Mouse (Mus musculus) hindbrain, embryonic 14.5 days (tissue): ENCODE measurements around the gene C8a. TPM values are rescaled to one million over a fixed set of nuclear protein-coding genes. Genes with fewer than 3 reads are reported as not detected.

ENCODE experiments used
- ATAC-seq: fragments of 200-750 bp; cut with Nextera tagmentation; 2 replicates; pipeline ENCODE4 v1.8.0; 2017; ENCODE audit warnings: moderate number of reproducible peaks, mild to moderate bottlenecking, moderate TSS enrichment, moderate library complexity; ENCODE audit not compliant: low FRiP score
- DNase-seq: peaks from one replicate; pipeline ENCODE4 v3.0.0-alpha.2; 2015; ENCODE audit warnings: low spot score
- H3K27ac ChIP-seq: fragments of 300-500 bp; sonication (generic); 2 replicates; pipeline ENCODE4 v1.5.1; 2014; ENCODE audit warnings: mild to moderate bottlenecking, moderate library complexity
- H3K27me3 ChIP-seq: fragments of 300-500 bp; sonication (generic); 2 replicates; pipeline ENCODE4 v1.6.1; 2014; ENCODE audit warnings: mild to moderate bottlenecking, low read length, mixed read lengths; ENCODE audit not compliant: control insufficient read depth, insufficient read depth
- H3K36me3 ChIP-seq: fragments of 300-500 bp; sonication (generic); replicated peaks from 2 replicates; pipeline ENCODE4 v1.6.1; 2014; ENCODE audit not compliant: control insufficient read depth, insufficient read depth
- H3K4me1 ChIP-seq: fragments of 300-500 bp; sonication (generic); replicated peaks from 2 replicates; pipeline ENCODE4 v1.6.1; 2014; ENCODE audit warnings: antibody characterized with exemption, low read length, mixed read lengths; ENCODE audit not compliant: control insufficient read depth, insufficient read depth
- H3K4me2 ChIP-seq: fragments of 300-500 bp; sonication (generic); replicated peaks from 2 replicates; pipeline ENCODE4 v1.6.1; 2014; ENCODE audit warnings: mild to moderate bottlenecking, moderate library complexity
- H3K4me3 ChIP-seq: fragments of 300-500 bp; sonication (generic); replicated peaks from 2 replicates; pipeline ENCODE4 v1.5.1; 2014; ENCODE audit warnings: mild to moderate bottlenecking, low read length
- H3K9ac ChIP-seq: fragments of 300-500 bp; sonication (generic); 2 replicates; pipeline ENCODE4 v1.6.1; 2014
- H3K9me3 ChIP-seq: fragments of 300-500 bp; sonication (generic); 2 replicates; pipeline ENCODE4 v1.6.1; 2016; ENCODE audit warnings: low read length; ENCODE audit not compliant: control insufficient read depth
- WGBS: fragments of 180-500 bp; shearing (Covaris S2); extraction: QIAGEN DNeasy Blood & Tissue Kit; methylation state at CpG from one replicate; pipeline ENCODE4 v1.1.7; 2014; 5-methylcytosine and 5-hydroxymethylcytosine counted together
- polyA plus RNA-seq: library from polyadenylated mRNA; unstranded; fragments of >200 nt; fragmentation: Nextera tagmentation; extraction: Ambion mirVana; gene quantifications from 2 replicates; pipeline ENCODE4 v1.2.1, GENCODE M21; 2014

The C8a gene
- polyA plus RNA-seq, 1 experiment from 2014 or later, result not detected

DNA sequence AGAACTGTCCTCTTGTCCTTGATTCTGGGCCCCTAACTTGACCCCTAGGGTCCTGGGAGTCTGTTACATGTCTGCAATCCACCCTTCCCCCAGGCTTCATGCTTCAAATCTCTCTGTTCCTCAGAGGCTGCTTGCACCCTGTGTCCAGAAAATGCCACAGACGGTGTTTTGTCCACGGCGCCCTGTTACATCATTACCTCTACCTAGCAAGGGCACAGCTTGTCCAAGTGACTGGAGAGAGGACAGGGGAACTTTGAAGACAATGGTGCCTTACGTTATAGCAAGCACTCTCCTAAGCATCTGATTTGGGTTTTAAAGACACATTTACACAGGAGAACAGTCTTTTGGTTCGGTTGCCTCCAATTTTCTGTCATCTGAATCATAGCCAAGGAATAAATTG lies 17.4 kb upstream of the C8a start:
- H3K27me3 ChIP-seq, result no peaks in the 10 kb centered on the region
- no peaks in the 10 kb centered on the region for H3K9me3 ChIP-seq
- WGBS, result 65% methylated on average over 5 of the region's 5 CpGs
- H3K4me3 ChIP-seq, result no peak overlapping the region
- H3K9ac ChIP-seq, result no peak overlapping the region
- no peak for DNase-seq
- peaks cover 14% of the 10 kb centered on the region for H3K4me1 ChIP-seq
- no peak overlapping the region for H3K27ac ChIP-seq
- H3K36me3 ChIP-seq, result no peaks in the 10 kb centered on the region
- no peak for ATAC-seq
- no peak overlapping the region for H3K4me2 ChIP-seq

DNA sequence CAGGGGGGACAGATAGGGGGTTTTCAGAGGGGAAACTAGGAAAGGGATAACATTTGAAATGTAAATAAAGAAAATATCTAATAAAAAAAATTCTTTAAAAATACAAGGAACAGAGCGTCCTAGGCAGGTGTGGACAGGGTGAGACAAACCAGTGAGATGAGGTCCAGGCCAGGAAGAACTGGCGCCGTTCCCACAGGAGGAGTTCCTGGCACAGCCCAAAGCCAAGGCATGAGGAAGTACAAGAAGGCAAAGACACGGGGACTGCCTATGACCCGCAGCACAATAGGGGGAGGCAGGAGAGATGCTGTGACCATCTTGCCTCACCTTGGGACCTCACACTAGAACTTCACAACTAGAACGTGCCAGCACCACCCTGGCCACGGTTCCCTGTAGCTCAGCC lies 15.5 kb upstream of the C8a start:
- WGBS, result 92% methylated on average over 7 of the region's 7 CpGs

DNA sequence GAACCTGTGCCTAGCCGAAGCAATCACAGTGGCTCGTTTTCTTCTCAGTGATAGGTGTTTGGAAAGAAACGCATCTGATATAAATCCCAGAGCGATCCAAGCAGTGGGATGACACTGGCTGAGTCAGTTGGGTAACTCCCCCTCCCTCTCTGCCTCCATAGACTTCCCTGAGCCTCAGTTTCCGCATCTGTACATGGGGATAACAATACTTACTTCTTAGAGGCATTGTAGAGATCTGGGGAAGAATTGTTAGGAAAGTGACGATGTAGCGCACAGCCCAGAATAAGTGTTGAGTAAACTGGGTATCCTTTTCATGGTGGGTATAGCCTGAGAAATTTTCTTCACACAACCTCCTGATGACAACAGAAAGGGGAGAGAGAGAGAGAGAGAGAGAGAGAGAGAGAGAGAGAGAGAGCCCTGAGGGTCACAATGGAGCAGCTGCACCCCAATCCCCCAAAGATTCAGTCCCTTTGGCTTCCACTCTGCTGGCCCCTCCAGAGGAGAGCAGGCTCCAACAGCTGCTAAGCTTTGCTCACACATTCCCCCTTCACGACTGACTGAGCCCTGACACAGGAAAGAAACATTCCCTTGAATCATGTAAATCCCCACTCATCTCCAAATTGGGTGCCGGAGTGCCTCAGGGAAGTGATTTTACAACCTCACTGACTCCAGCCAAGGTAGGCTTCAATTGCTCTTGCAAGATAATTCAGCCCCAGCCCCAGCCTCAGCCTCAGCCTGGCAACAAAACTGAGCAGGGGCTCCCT lies 12.5 kb upstream of the C8a start:
- no peak for ATAC-seq
- whole genome bisulfite sequencing, result 78% methylated on average over 9 of the region's 9 CpGs

More for the DNA sequence above, 15.5 kb upstream of the C8a start:
- ATAC-seq (no peak), DNase-seq (no peak)
- Histone ChIP-seq H3K36me3 (no peaks in the 10 kb centered on the region), H3K4me2 (no peak overlapping the region), H3K9ac (no peak overlapping the region), H3K27ac (no peak overlapping the region), H3K27me3 (no peaks in the 10 kb centered on the region), H3K4me1 (peaks cover 18% of the 10 kb centered on the region), H3K9me3 (no peaks in the 10 kb centered on the region), H3K4me3 (no peak overlapping the region)

DNA sequence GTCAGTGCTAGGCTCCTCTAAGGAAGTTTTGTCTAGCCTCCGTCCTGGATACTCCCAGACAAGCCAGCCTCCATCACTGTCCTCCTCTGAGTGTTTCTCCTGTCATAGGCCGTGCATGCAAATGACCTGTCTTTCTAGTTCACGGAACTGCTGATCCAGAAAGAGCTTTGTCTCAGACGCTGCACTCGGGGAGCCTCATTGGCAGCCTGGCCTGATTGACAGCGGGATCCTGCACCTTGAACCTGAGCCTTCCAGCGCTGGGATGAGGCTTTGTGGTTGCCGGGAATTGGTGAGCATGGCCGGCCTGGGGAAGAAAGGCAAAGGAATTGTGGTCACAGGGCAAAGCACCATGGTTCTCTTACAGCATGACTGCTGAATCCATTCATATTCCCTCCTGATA lies 11.3 kb upstream of the C8a start:
- H3K27ac ChIP-seq, result no peak overlapping the region
- H3K9ac ChIP-seq, result no peak overlapping the region
- H3K36me3 ChIP-seq, result no peaks in the 10 kb centered on the region
- no peak for DNase-seq
- no peak overlapping the region for H3K4me3 ChIP-seq
- WGBS, result 26% methylated on average over 9 of the region's 9 CpGs
- ATAC-seq, result no peak
- no peaks in the 10 kb centered on the region for H3K9me3 ChIP-seq
- H3K27me3 ChIP-seq, result no peaks in the 10 kb centered on the region
- H3K4me2 ChIP-seq, result no peak overlapping the region
- peaks cover 18% of the 10 kb centered on the region for H3K4me1 ChIP-seq

More for the DNA sequence above, 12.5 kb upstream of the C8a start:
- no peaks in the 10 kb centered on the region for H3K9me3 ChIP-seq
- no peak overlapping the region for H3K4me2 ChIP-seq
- H3K4me1 ChIP-seq, result peaks cover 18% of the 10 kb centered on the region
- no peak overlapping the region for H3K27ac ChIP-seq
- H3K36me3 ChIP-seq, result no peaks in the 10 kb centered on the region
- H3K9ac ChIP-seq, result no peak overlapping the region
- no peak for DNase-seq
- H3K27me3 ChIP-seq, result no peaks in the 10 kb centered on the region
- no peak overlapping the region for H3K4me3 ChIP-seq

DNA sequence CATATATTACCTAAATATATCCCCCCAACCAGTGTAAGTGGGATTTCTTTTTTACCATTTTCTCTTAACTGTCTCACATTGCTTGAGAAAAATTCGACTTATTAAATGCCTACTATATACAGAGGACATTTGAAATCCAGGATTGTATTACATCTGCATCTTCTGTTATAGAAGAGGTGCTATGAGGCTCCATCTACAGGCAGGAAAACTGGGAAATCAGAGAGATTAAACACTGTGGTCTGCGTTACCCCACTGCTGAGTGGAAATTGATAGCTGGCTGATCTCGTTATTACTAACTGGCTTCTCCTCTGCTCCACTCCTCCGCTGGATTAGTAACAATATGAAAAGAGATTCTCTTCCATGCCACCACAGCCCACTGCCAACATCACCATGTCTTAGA lies 366 bp downstream of the C8a start:
- no peak overlapping the region for H3K4me3 ChIP-seq
- WGBS, result 71% methylated on average over 4 of the region's 4 CpGs
- no peak overlapping the region for H3K27ac ChIP-seq
- no peak for ATAC-seq
- H3K9me3 ChIP-seq, result no peaks in the 10 kb centered on the region
- no peaks in the 10 kb centered on the region for H3K36me3 ChIP-seq
- H3K27me3 ChIP-seq, result no peaks in the 10 kb centered on the region
- DNase-seq, result no peak
- no peak overlapping the region for H3K9ac ChIP-seq
- no peak overlapping the region for H3K4me2 ChIP-seq
- no peaks in the 10 kb centered on the region for H3K4me1 ChIP-seq

DNA sequence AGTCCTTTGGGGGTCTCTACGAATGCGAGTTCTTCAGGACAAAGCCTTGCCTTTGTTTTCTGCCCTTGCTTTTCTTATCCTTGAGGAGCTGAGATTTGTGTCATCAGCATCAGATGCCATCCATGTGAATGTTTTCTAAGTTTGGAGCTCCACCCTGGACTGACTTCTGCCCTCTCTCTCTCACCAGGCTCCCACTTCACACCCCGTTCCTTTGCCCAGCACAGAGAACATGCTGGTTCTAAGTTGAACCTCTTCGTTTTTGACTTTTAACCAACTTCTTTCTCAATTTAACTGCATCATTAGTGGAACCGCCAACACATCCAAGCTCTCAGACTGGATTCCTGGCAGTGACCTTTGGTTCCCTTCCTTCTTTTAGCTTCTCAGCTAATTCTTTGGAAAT lies 6.0 kb downstream of the C8a start:
- no peak for DNase-seq
- H3K4me1 ChIP-seq, result no peaks in the 10 kb centered on the region
- no peaks in the 10 kb centered on the region for H3K36me3 ChIP-seq
- H3K4me3 ChIP-seq, result no peak overlapping the region
- no peak for ATAC-seq
- no peaks in the 10 kb centered on the region for H3K9me3 ChIP-seq
- no peak overlapping the region for H3K9ac ChIP-seq
- no peak overlapping the region for H3K4me2 ChIP-seq
- no peaks in the 10 kb centered on the region for H3K27me3 ChIP-seq
- WGBS, result 90% methylated on average over 5 of the region's 5 CpGs
- no peak overlapping the region for H3K27ac ChIP-seq

DNA sequence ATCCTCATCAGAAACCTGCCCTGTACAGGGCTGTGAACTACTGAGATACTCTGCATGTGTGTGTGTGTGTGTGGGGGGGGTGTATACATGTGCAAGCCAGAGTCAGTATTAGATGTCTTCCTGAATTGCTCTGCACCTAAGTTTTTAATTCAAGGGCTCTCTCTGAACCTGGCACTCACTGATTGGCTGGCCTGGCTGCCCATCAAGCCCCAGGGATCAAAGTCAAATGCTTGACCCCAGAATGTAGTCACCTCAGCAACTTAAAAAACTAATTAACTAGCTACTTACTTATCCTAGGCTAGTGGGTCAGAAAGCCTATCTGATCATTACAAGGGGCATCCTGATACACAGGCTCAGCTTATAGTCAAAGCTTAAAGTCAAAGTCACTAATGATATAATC lies 6.6 kb downstream of the C8a start:
- H3K27ac ChIP-seq, result no peak overlapping the region
- H3K9ac ChIP-seq, result no peak overlapping the region
- ATAC-seq (no peak), DNase-seq (no peak)
- H3K36me3 ChIP-seq, result no peaks in the 10 kb centered on the region
- H3K4me3 ChIP-seq, result no peak overlapping the region
- H3K4me1 ChIP-seq, result no peaks in the 10 kb centered on the region
- no peaks in the 10 kb centered on the region for H3K9me3 ChIP-seq
- no peak overlapping the region for H3K4me2 ChIP-seq
- H3K27me3 ChIP-seq, result no peaks in the 10 kb centered on the region

DNA sequence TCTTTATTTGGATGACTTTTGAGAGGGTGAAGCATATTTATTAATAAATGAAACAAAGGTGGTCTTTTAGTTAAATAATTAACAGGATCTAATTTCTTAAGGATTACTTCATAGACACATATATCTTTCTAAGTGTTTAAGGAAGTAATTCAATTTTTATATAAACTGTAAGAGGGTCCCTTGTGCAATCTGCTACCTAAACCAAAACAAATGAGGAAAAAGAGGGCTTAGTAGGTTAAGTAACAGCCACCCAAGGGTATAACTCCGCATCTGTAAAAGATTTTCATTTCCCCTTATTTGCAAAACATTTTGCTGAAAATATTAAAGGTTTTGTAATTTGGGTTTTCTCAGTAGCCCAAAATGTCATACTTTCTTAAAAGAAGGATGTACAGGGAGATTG lies 11.8 kb downstream of the C8a start:
- ATAC-seq (no peak), DNase-seq (no peak)
- Histone ChIP-seq H3K9ac (no peak overlapping the region), H3K27me3 (no peaks in the 10 kb centered on the region), H3K9me3 (no peaks in the 10 kb centered on the region), H3K27ac (no peak overlapping the region), H3K4me2 (no peak overlapping the region), H3K4me1 (no peaks in the 10 kb centered on the region), H3K36me3 (no peaks in the 10 kb centered on the region), H3K4me3 (no peak overlapping the region)
- 84% methylated on average over 1 of the region's 1 CpGs for WGBS

DNA sequence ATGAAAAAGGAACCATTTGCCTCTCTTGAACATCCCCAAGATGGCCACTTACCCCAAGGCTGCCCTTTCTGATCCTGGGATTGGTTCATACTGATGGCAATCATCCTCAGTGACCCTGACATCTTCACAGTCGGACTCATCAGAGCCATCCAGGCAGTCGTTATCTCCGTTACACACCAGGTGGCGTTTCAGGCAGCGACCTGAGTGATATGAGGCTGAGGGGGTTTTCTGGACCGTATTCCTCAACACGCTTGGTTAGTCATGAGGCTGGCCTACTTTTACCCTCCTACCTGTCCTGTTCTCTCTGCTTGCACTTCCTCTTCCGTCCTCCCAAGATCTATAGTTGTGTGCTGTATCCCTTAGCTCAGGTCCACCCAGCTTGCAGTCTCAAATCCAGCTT lies 15.0 kb downstream of the C8a start:
- Histone ChIP-seq H3K4me3 (no peak overlapping the region), H3K4me2 (no peak overlapping the region), H3K27me3 (no peaks in the 10 kb centered on the region), H3K27ac (no peak overlapping the region), H3K36me3 (no peaks in the 10 kb centered on the region), H3K9ac (no peak overlapping the region), H3K4me1 (no peaks in the 10 kb centered on the region), H3K9me3 (no peaks in the 10 kb centered on the region)
- DNase-seq (no peak), ATAC-seq (no peak)
- 86% methylated on average over 8 of the region's 8 CpGs for WGBS

DNA sequence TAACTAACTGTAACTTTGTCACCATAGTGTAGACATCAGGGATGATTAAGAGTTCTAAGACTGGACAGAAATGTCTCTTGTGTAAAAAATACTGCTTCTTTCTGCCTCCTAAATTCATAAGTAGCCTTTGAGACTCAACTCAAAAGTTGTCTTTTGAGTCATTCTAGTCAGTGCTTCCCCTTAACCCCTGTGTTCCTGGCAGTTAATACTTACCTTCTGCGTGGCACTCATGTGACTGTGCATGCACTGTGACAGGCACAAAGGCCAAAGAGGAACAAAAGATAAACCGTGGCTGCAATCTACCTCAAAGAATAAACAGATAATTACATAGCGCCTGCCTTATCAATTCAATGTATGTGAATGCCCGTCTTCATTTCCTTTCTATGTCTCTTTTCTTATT lies 18.4 kb downstream of the C8a start:
- no peaks in the 10 kb centered on the region for H3K27me3 ChIP-seq
- no peak overlapping the region for H3K27ac ChIP-seq
- no peak for DNase-seq
- no peaks in the 10 kb centered on the region for H3K36me3 ChIP-seq
- no peak for ATAC-seq
- no peaks in the 10 kb centered on the region for H3K4me1 ChIP-seq
- 79% methylated on average over 4 of the region's 4 CpGs for WGBS
- H3K9ac ChIP-seq, result no peak overlapping the region
- no peaks in the 10 kb centered on the region for H3K9me3 ChIP-seq
- H3K4me3 ChIP-seq, result no peak overlapping the region
- H3K4me2 ChIP-seq, result no peak overlapping the region
